Mouse (Mus musculus): ENCODE measurements around the gene Vwa3b. TPM values are rescaled to one million over a fixed set of nuclear protein-coding genes. Genes with fewer than 3 reads are reported as not detected.
"Not testable (repeated sequence)": the region's sequence is repeated elsewhere in the genome, so short reads cannot be mapped to it uniquely, and the experiment has no call there.

Vwa3b gene
- polyA plus RNA-seq, 1 experiment from 2014 or later: 0.80 TPM

GRCm38 (mm10) chr1:37005036-37005435, 21.4 kb upstream of the Vwa3b start:
- no peaks in the 10 kb centered on the region for H3K36me3 ChIP-seq (ENCODE audit: control insufficient read depth, insufficient read depth, low read length)
- no peaks in the 10 kb centered on the region for H3K9me3 ChIP-seq (ENCODE audit: control insufficient read depth, low read length)
- DNase-seq (ENCODE audit: low spot score) (no peak), ATAC-seq (ENCODE audit: low FRiP score) (no peak)
- no peaks in the 10 kb centered on the region for H3K27me3 ChIP-seq (ENCODE audit: control insufficient read depth, insufficient read depth, low read length)
- 82% methylated on average over 5 of the region's 5 CpGs for WGBS
- H3K4me1 ChIP-seq (replicated peaks; ENCODE audit: control insufficient read depth, insufficient read depth, low read length): no peaks in the 10 kb centered on the region
- H3K4me3 ChIP-seq (ENCODE audit: low read depth, low read length): no peak overlapping the region
- no peak overlapping the region for H3K9ac ChIP-seq (ENCODE audit: low read depth, low read length)
- H3K4me2 ChIP-seq (replicated peaks; ENCODE audit: low read depth, low read length): no peak overlapping the region
- H3K27ac ChIP-seq (ENCODE audit: low read depth, low read length): no peak overlapping the region

GRCm38 (mm10) chr1:37006529-37006928, 19.9 kb upstream of the Vwa3b start:
- not testable (repeated sequence) for H3K27ac ChIP-seq (ENCODE audit: low read depth, low read length); H3K36me3 ChIP-seq (ENCODE audit: control insufficient read depth, insufficient read depth, low read length); H3K9ac ChIP-seq (ENCODE audit: low read depth, low read length); H3K4me3 ChIP-seq (ENCODE audit: low read depth, low read length); H3K4me1 ChIP-seq (replicated peaks; ENCODE audit: control insufficient read depth, insufficient read depth, low read length); H3K9me3 ChIP-seq (ENCODE audit: control insufficient read depth, low read length); DNase-seq (ENCODE audit: low spot score); H3K4me2 ChIP-seq (replicated peaks; ENCODE audit: low read depth, low read length); H3K27me3 ChIP-seq (ENCODE audit: control insufficient read depth, insufficient read depth, low read length); ATAC-seq (ENCODE audit: low FRiP score)
- WGBS: 90% methylated on average over 11 of the region's 11 CpGs

- H3K9me3 ChIP-seq (ENCODE audit: control insufficient read depth, low read length): no peaks in the 10 kb centered on the region
- H3K36me3 ChIP-seq (ENCODE audit: control insufficient read depth, insufficient read depth, low read length): no peaks in the 10 kb centered on the region
- H3K4me1 ChIP-seq (replicated peaks; ENCODE audit: control insufficient read depth, insufficient read depth, low read length): no peaks in the 10 kb centered on the region
- H3K27ac ChIP-seq (ENCODE audit: low read depth, low read length): no peak overlapping the region
- H3K4me3 ChIP-seq (ENCODE audit: low read depth, low read length): no peak overlapping the region
- WGBS: 76% methylated on average over 10 of the region's 10 CpGs
- H3K9ac ChIP-seq (ENCODE audit: low read depth, low read length): no peak overlapping the region
- no peak for ATAC-seq (ENCODE audit: low FRiP score)
- no peaks in the 10 kb centered on the region for H3K27me3 ChIP-seq (ENCODE audit: control insufficient read depth, insufficient read depth, low read length)
- no peak overlapping the region for H3K4me2 ChIP-seq (replicated peaks; ENCODE audit: low read depth, low read length)
- no peak for DNase-seq (ENCODE audit: low spot score)
Measured at GRCm38 (mm10) chr1:37009880-37010279, 16.5 kb upstream of the Vwa3b start.

- Histone ChIP-seq H3K27me3 (ENCODE audit: control insufficient read depth, insufficient read depth, low read length) (no peaks in the 10 kb centered on the region), H3K9ac (ENCODE audit: low read depth, low read length) (no peak overlapping the region), H3K4me1 (replicated peaks; ENCODE audit: control insufficient read depth, insufficient read depth, low read length) (no peaks in the 10 kb centered on the region), H3K9me3 (ENCODE audit: control insufficient read depth, low read length) (no peaks in the 10 kb centered on the region), H3K4me2 (replicated peaks; ENCODE audit: low read depth, low read length) (no peak overlapping the region), H3K27ac (ENCODE audit: low read depth, low read length) (no peak overlapping the region), H3K4me3 (ENCODE audit: low read depth, low read length) (no peak overlapping the region), H3K36me3 (ENCODE audit: control insufficient read depth, insufficient read depth, low read length) (no peaks in the 10 kb centered on the region)
- DNase-seq (ENCODE audit: low spot score): no peak
- no peak for ATAC-seq (ENCODE audit: low FRiP score)
- WGBS: 78% methylated on average over 3 of the region's 3 CpGs
Measured at GRCm38 (mm10) chr1:37011626-37012209, 14.7 kb upstream of the Vwa3b start.

GRCm38 (mm10) chr1:37013006-37013405, 13.4 kb upstream of the Vwa3b start:
- WGBS: 88% methylated on average over 2 of the region's 2 CpGs
- H3K27me3 ChIP-seq (ENCODE audit: control insufficient read depth, insufficient read depth, low read length): no peaks in the 10 kb centered on the region
- H3K27ac ChIP-seq (ENCODE audit: low read depth, low read length): no peak overlapping the region
- no peak overlapping the region for H3K4me3 ChIP-seq (ENCODE audit: low read depth, low read length)
- no peak overlapping the region for H3K4me2 ChIP-seq (replicated peaks; ENCODE audit: low read depth, low read length)
- DNase-seq (ENCODE audit: low spot score): no peak
- no peaks in the 10 kb centered on the region for H3K4me1 ChIP-seq (replicated peaks; ENCODE audit: control insufficient read depth, insufficient read depth, low read length)
- H3K36me3 ChIP-seq (ENCODE audit: control insufficient read depth, insufficient read depth, low read length): no peaks in the 10 kb centered on the region
- no peaks in the 10 kb centered on the region for H3K9me3 ChIP-seq (ENCODE audit: control insufficient read depth, low read length)
- ATAC-seq (ENCODE audit: low FRiP score): no peak
- H3K9ac ChIP-seq (ENCODE audit: low read depth, low read length): no peak overlapping the region

- Histone ChIP-seq H3K4me2 (replicated peaks; ENCODE audit: low read depth, low read length) (no peak overlapping the region), H3K27me3 (ENCODE audit: control insufficient read depth, insufficient read depth, low read length) (no peaks in the 10 kb centered on the region), H3K4me3 (ENCODE audit: low read depth, low read length) (no peak overlapping the region), H3K27ac (ENCODE audit: low read depth, low read length) (no peak overlapping the region), H3K36me3 (ENCODE audit: control insufficient read depth, insufficient read depth, low read length) (no peaks in the 10 kb centered on the region), H3K4me1 (replicated peaks; ENCODE audit: control insufficient read depth, insufficient read depth, low read length) (no peaks in the 10 kb centered on the region), H3K9me3 (ENCODE audit: control insufficient read depth, low read length) (no peaks in the 10 kb centered on the region), H3K9ac (ENCODE audit: low read depth, low read length) (no peak overlapping the region)
- DNase-seq (ENCODE audit: low spot score): no peak
- ATAC-seq (ENCODE audit: low FRiP score): no peak
- 72% methylated on average over 7 of the region's 7 CpGs for WGBS
Measured at GRCm38 (mm10) chr1:37013687-37014086, 12.7 kb upstream of the Vwa3b start.

GRCm38 (mm10) chr1:37019017-37019416, 7.4 kb upstream of the Vwa3b start:
- no peak overlapping the region for H3K27ac ChIP-seq (ENCODE audit: low read depth, low read length)
- 93% methylated on average over 6 of the region's 6 CpGs for WGBS
- ATAC-seq (ENCODE audit: low FRiP score) (no peak), DNase-seq (ENCODE audit: low spot score) (no peak)
- H3K4me2 ChIP-seq (replicated peaks; ENCODE audit: low read depth, low read length): no peak overlapping the region
- no peaks in the 10 kb centered on the region for H3K9me3 ChIP-seq (ENCODE audit: control insufficient read depth, low read length)
- H3K36me3 ChIP-seq (ENCODE audit: control insufficient read depth, insufficient read depth, low read length): no peaks in the 10 kb centered on the region
- H3K27me3 ChIP-seq (ENCODE audit: control insufficient read depth, insufficient read depth, low read length): no peaks in the 10 kb centered on the region
- no peak overlapping the region for H3K4me3 ChIP-seq (ENCODE audit: low read depth, low read length)
- no peaks in the 10 kb centered on the region for H3K4me1 ChIP-seq (replicated peaks; ENCODE audit: control insufficient read depth, insufficient read depth, low read length)
- no peak overlapping the region for H3K9ac ChIP-seq (ENCODE audit: low read depth, low read length)

- Histone ChIP-seq H3K9me3 (ENCODE audit: control insufficient read depth, low read length) (no peaks in the 10 kb centered on the region), H3K27ac (ENCODE audit: low read depth, low read length) (no peak overlapping the region), H3K4me2 (replicated peaks; ENCODE audit: low read depth, low read length) (no peak overlapping the region), H3K4me3 (ENCODE audit: low read depth, low read length) (no peak overlapping the region), H3K27me3 (ENCODE audit: control insufficient read depth, insufficient read depth, low read length) (no peaks in the 10 kb centered on the region), H3K9ac (ENCODE audit: low read depth, low read length) (no peak overlapping the region), H3K36me3 (ENCODE audit: control insufficient read depth, insufficient read depth, low read length) (no peaks in the 10 kb centered on the region), H3K4me1 (replicated peaks; ENCODE audit: control insufficient read depth, insufficient read depth, low read length) (no peaks in the 10 kb centered on the region)
- 62% methylated on average over 2 of the region's 2 CpGs for WGBS
- ATAC-seq (ENCODE audit: low FRiP score) (no peak), DNase-seq (ENCODE audit: low spot score) (no peak)
Measured at GRCm38 (mm10) chr1:37022704-37023103, 3.7 kb upstream of the Vwa3b start.

- 93% methylated on average over 7 of the region's 7 CpGs for WGBS
- Histone ChIP-seq H3K9ac (ENCODE audit: low read depth, low read length) (no peak overlapping the region), H3K4me1 (replicated peaks; ENCODE audit: control insufficient read depth, insufficient read depth, low read length) (no peaks in the 10 kb centered on the region), H3K36me3 (ENCODE audit: control insufficient read depth, insufficient read depth, low read length) (no peaks in the 10 kb centered on the region), H3K27ac (ENCODE audit: low read depth, low read length) (no peak overlapping the region), H3K4me3 (ENCODE audit: low read depth, low read length) (no peak overlapping the region), H3K9me3 (ENCODE audit: control insufficient read depth, low read length) (no peaks in the 10 kb centered on the region), H3K27me3 (ENCODE audit: control insufficient read depth, insufficient read depth, low read length) (no peaks in the 10 kb centered on the region), H3K4me2 (replicated peaks; ENCODE audit: low read depth, low read length) (no peak overlapping the region)
- DNase-seq (ENCODE audit: low spot score): no peak
- no peak for ATAC-seq (ENCODE audit: low FRiP score)
Measured at GRCm38 (mm10) chr1:37024736-37025135, 1.7 kb upstream of the Vwa3b start.
